Mouse (Mus musculus) kidney, postnatal 4 days (tissue): Measurements from ENCODE around the gene Qrich2.
"Not testable (repeated sequence)": the region's sequence is repeated elsewhere in the genome, so short reads cannot be mapped to it uniquely, and the experiment has no call there.

Experiments used
- DNase-seq, 2 experiments: peaks; one replicate each; pipeline ENCODE4 v3.0.0; 2021; ENCODE audit warnings: mixed read lengths in 2 of 2

Qrich2 gene

GRCm38 (mm10) chr11:116488693-116489375, 22.8 kb upstream of the Qrich2 start:
- peak in 1 of 2 experiments; percentile 44 for DNase-seq

GRCm38 (mm10) chr11:116488207-116488606, 22.2 kb upstream of the Qrich2 start:
- DNase-seq: no peak

- no peak for DNase-seq
Observed at GRCm38 (mm10) chr11:116484261-116484660, 18.2 kb upstream of the Qrich2 start.

GRCm38 (mm10) chr11:116481776-116482175, 15.7 kb upstream of the Qrich2 start:
- DNase-seq: no peak

GRCm38 (mm10) chr11:116480975-116481374, 14.9 kb upstream of the Qrich2 start:
- no peak for DNase-seq

GRCm38 (mm10) chr11:116479832-116480231, 13.8 kb upstream of the Qrich2 start:
- peak; percentile 43 to 65 for DNase-seq

- no peak for DNase-seq
Observed at GRCm38 (mm10) chr11:116478978-116479377, 12.9 kb upstream of the Qrich2 start.

GRCm38 (mm10) chr11:116477160-116477759, 11.2 kb upstream of the Qrich2 start:
- no peak for DNase-seq

- DNase-seq: no peak
Observed at GRCm38 (mm10) chr11:116476696-116477095, 10.7 kb upstream of the Qrich2 start.

- no peak for DNase-seq
Observed at GRCm38 (mm10) chr11:116476041-116476440, 10.0 kb upstream of the Qrich2 start.

GRCm38 (mm10) chr11:116472275-116472674, 6.2 kb upstream of the Qrich2 start:
- peak; percentile 36 to 64 for DNase-seq

GRCm38 (mm10) chr11:116470896-116471295, 4.9 kb upstream of the Qrich2 start:
- no peak for DNase-seq

GRCm38 (mm10) chr11:116470249-116470648, 4.2 kb upstream of the Qrich2 start:
- no peak for DNase-seq

- not testable (repeated sequence) for DNase-seq
Observed at GRCm38 (mm10) chr11:116468338-116468737, 2.3 kb upstream of the Qrich2 start.

GRCm38 (mm10) chr11:116463833-116464232, 2.2 kb downstream of the Qrich2 start:
- DNase-seq: peak; percentile 92 to 94

- DNase-seq: no peak
Observed at GRCm38 (mm10) chr11:116463338-116463737, 2.7 kb downstream of the Qrich2 start.

- no peak for DNase-seq
Observed at GRCm38 (mm10) chr11:116459786-116460185, 6.3 kb downstream of the Qrich2 start.

GRCm38 (mm10) chr11:116456234-116456633, 9.8 kb downstream of the Qrich2 start:
- DNase-seq: no peak

GRCm38 (mm10) chr11:116453889-116454288, 12.2 kb downstream of the Qrich2 start:
- no peak for DNase-seq

- no peak for DNase-seq
Observed at GRCm38 (mm10) chr11:116449341-116449740, 16.7 kb downstream of the Qrich2 start.

- peak in 1 of 2 experiments; percentile 54 for DNase-seq
Observed at GRCm38 (mm10) chr11:116447822-116448221, 18.2 kb downstream of the Qrich2 start.

- no peak for DNase-seq
Observed at GRCm38 (mm10) chr11:116446308-116446887, 19.6 kb downstream of the Qrich2 start.

GRCm38 (mm10) chr11:116445596-116446307, 20.3 kb downstream of the Qrich2 start:
- peak; percentile 96 to 98 for DNase-seq
